Mouse (Mus musculus) left cerebral cortex, postnatal 25 days (tissue): ENCODE measurements around the gene Tlx1. TPM values are rescaled to one million over a fixed set of nuclear protein-coding genes. Genes with fewer than 3 reads are reported as not detected.

Experiments
- DNase-seq, 2 experiments: peaks; one replicate each; pipeline ENCODE4 v3.0.0; 2022; ENCODE audit warnings: low spot score in 2 of 2, mixed read lengths in 1 of 2
- intact Hi-C: fragments of 180-260 bp; cut with DNase I; formaldehyde crosslinking; loops from one replicate; pipeline ENCODE4 v1.15.1; 2025
- total RNA-seq, 2 experiments: library from RNA; stranded (reverse); gene quantifications; 2 replicates each; pipeline ENCODE4 v1.2.3; 2021

The Tlx1 gene
- total RNA-seq, 2 experiments from 2014 or later = not detected

DNA sequence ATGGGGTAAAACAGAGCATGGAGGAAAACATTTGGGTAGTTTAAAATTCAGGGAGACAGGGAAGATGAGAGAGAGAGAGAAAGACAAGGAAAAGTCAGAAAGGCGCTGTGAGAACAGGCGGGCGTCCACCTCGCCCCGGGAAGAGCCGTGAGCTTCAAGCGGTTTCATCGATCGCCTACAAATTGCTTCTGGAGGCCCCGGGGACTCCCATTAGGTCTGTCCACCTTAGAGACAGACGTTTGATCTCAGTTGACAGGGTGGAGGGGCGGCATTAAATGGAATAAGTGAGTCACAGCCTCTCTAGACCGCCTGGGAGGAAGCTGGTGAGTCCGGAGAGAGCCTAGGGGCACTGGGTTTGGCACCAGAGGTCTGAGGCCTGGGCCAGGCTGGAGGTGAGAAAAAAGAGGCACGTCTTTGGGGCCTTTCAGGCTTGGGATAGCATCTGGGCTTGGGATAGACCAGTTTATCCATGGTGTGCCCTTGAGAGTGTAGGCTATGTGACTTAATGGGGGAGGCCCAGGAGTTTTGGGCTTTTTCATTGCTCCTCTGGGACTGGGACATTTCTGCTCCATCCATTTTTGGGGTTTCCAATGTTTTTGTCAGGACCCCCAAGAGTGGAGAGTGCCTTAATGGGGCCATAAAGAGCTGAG, 4.8 kb downstream of the Tlx1 start:
- intact Hi-C loops = no loop called here

DNA sequence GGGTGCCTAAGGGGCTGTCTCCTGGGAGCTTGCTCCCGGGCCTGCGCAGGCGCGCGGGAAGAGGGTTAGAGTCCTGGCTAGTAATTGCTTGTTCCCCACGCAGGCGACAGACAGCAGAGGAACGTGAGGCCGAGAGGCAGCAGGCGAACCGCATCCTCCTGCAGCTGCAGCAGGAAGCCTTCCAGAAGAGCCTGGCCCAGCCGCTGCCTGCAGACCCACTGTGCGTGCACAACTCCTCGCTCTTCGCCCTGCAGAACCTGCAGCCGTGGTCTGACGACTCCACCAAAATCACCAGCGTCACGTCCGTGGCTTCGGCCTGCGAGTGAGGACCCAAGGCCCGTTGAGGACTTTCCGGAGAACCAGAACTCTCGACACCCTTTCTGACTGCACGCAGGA, 5.3 kb downstream of the Tlx1 start:
- intact Hi-C loops = no loop called here
- no peak for DNase-seq

More for the DNA sequence above, 4.8 kb downstream of the Tlx1 start:
- DNase-seq = no peak

DNA sequence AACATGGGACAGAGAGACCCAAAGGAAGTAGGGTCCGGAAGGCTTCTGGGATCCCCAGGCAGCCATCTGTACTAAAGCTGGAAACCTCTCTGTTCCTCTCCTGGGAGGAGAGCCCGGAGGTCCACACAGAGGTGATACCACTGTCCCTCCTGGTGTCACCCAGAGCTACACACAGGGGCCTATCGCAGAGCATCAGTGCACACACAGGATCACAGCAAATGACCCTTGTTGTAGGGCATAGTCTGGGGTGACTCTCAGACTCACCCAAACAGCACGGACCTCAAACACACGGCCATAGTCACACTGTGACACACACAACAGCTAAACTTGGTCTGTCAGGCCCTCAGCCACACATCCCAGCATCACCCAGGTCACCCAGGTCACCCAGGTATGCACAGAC, 5.9 kb downstream of the Tlx1 start:
- intact Hi-C loops = no loop called here
- DNase-seq = no peak

DNA sequence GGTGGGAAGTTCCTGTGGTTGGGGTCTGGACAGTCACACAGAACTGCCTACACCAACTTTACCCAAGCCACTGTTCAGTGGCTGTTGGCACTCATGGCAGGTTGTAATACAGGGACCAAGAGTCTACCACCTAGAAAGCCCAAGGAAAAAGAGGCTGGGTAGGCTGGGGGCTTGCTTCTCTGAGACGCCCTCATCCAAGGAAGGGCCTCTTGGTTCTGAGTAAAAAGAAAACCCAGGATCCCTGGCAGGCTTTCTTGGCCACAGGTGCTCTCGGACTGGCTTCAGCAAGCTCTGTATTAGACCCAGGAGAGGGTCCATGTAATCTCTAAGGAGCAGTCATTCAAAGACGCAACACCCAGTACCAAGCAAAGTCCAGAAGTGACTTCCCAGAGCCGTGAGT, 7.7 kb downstream of the Tlx1 start:
- intact Hi-C loops = no loop called here
- no peak for DNase-seq

DNA sequence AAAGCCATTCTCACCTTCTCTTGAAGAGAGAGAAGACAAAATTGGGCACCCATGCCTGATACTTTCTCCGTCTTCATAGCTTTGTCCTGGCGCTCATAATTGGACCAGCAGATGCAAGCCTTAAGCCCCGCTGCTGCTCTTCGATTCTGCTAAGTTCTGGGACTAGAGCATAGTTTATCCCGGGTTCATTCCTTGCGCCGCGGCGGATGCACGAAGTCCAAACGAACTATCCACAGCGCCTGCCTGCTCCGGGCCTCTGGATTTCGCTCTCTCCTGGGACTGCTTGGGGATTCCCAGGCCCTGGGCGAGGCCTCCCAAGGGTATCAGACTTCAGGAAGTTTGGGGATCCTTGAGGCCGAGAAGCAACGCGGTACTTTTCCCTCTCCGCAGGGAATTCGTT, 8.4 kb downstream of the Tlx1 start:
- no peak for DNase-seq
- intact Hi-C loops = no loop called here

DNA sequence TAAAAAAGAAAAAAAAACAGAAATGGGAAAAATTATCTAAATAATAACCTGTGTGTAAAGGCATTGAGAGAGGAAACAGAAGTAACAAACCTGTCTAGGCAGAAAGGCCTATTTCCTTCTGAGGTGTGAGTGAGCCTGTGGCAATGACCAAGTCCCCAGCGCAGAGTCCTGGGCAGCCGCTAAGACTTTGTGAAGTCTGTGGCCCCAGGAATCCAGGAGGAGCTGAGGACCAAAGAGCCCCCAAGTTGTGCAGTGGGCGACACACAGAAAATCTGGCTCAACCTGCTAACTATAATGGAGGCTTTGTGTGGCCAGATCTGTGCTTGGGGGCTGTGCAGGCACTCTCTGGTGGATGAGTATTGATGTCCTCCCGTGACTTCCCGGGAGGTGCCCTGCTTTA, 9.0 kb downstream of the Tlx1 start:
- intact Hi-C loops = no loop called here

DNA sequence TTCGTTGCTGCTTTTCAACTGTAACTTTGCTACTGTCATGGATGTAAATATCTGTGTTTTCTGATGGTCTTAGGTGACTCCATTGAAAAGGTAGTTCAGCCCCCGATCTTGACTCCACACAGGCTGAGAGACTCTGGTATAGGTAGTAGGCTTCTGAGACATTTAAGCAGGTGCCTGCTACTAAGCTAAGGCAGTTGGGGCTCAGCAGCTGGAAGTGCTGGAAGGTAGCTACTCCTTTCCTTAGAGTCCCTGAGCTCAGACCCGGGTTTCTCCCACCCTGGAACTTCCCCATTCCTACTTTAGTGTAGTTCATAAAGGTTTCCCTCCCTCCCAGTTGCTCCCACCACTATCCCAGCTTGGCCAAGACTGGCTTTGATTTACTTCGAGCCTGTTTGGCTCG, 9.5 kb downstream of the Tlx1 start:
- DNase-seq = no peak
- intact Hi-C loops = loop anchor here (2.0 kb wide), 1 partner anchor 83 kb away; no protein-coding TSS in a partner anchor

More for the DNA sequence above, 9.0 kb downstream of the Tlx1 start:
- no peak for DNase-seq

DNA sequence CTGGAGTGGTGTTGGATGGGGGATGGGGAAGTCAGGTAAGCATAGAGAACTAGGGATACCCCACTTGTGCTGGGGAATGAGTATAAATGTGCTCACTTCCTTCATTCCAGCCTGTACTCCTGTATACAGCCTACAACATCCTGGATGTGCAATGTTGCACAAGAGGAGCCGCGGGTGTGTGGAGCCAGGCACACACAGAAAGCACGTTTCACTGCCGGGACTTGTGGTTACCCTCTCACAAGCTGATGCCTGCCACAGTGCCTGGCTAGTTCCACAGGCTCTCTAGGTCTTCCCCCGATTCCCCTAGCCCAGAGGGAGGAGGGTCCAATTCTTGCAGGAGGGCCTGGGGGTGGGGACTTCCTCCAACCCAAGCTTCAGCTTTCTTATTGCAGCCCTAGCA, 10.0 kb downstream of the Tlx1 start:
- no peak for DNase-seq
- intact Hi-C loops = loop anchor here (2.0 kb wide), 1 partner anchor 84 kb away; no protein-coding TSS in a partner anchor

DNA sequence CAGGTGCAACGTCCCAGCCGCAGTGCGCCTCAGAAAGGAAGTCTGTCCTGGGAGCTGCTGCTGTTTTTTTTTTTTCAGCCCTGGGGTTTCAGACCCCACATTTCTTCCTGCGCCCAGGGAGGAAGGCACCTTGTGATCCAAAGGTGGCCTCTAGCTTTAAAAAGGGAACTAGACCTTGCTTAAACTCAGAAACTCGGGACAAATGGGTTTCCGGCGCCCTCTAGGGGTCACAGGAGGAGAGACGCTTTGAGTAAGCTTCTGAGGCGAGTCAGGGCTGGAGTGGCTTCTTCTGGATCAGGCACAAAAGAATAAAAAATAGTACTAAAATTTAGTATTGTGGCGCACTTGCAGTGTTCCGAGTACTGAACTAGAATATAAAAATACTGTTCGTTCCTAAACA, 10.6 kb downstream of the Tlx1 start:
- DNase-seq = peak; percentile 46 to 62
- intact Hi-C loops = loop anchor here (1.0 to 2.0 kb wide), 2 partner anchors 44 to 84 kb away; no protein-coding TSS in a partner anchor

DNA sequence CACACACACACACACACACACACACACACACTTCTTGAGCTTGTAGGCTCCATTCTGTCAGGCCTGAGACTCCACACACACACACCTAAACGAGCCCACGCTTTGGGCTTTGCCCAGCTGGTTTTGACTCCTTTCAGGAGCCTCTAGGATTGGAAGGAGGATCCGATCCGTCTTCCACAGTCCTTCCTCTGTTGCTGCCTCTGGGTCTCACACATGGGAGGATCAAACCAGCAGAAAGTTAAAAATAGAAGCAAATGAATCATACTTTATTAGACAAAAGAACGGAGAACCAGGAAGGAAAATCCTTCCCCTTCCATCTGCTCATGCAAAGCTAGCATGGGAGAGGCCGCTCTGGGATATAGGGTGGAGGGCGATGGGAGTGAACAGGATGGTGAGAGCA, 11.7 kb downstream of the Tlx1 start:
- no peak for DNase-seq
- intact Hi-C loops = no loop called here

DNA sequence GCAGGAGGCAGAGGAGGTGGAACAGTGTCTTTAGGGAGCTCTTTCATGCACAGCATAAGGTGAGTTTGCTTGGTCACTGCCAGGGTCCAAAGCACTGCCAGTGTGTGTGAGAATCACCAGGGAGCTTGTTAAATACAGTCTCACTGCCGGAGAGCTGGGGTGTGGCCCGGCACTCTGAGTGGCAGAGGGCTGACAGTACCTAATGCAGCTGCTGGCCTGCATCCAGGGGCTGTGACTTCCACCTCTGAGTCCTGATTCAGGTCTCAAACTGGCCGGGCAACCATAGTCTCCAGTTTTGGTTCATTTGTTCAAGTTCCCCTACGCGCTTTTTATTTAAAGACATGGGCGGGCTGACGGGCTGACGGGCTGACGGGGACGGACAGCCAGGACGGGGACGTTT, 12.4 kb downstream of the Tlx1 start:
- DNase-seq = no peak
- intact Hi-C loops = no loop called here

DNA sequence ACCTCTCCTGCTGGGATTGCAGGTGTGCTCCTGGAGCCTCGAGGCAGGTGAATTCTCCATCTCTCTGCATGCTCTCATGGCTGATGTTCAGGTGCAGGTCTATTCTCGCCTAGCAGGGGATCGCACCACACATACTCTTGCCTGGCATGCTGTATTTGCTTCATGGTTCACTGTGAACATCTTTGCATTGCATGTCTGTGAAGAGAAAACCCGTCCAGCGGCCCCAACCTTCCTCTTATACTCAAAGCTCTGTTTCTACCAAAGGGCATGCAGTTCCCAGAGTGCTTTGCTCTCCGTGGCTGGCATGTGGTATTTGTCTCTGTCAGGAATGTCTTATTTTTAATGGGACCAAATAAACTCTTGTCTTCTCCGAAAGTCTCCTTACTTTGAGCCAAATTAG, 20.0 kb downstream of the Tlx1 start:
- intact Hi-C loops = no loop called here
- DNase-seq = no peak

DNA sequence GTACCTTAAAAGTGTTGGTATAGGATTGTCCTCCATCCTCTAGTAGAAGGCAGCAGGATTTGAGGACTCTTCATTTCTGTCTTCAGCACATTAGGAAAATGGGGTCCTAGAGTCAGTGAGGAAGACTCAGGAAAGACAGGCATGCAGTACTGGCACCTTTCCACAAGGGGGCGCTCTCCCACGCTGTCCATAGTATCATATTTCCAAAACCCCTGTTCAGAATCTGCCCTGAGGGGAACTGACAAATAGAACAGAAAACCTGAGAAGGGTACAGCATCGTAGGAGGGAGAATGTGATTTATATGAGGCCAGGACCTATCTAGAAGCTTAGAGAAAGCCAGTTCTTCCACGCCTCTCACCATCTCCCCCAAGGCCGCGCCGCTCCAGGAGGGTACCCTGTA, 24.3 kb downstream of the Tlx1 start:
- DNase-seq = no peak
- intact Hi-C loops = loop anchor here (5.0 kb wide), 1 partner anchor 372 kb away; no protein-coding TSS in a partner anchor

DNA sequence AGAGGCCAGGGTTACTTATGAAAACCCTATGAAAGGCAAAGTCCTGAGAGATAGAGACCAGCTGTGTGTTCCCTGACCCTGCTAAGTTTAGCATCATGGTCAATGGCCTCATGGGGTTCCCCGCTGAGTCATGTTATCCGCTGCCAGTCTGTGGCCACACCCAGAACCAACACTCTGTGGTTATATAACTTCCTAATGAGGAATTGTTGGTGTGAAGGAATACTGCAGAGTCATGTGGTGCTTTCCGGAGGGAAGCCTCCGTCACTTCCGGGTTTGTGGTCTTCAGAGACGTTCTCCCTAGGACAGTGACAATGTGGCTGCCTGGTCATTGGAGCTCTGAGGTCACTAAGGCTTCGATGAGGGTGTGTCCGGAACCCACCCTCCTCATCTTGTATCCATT, 25.8 kb downstream of the Tlx1 start:
- intact Hi-C loops = loop anchor here (2.0 to 5.0 kb wide), 2 partner anchors 19 to 371 kb away; no protein-coding TSS in a partner anchor
- DNase-seq = no peak

DNA sequence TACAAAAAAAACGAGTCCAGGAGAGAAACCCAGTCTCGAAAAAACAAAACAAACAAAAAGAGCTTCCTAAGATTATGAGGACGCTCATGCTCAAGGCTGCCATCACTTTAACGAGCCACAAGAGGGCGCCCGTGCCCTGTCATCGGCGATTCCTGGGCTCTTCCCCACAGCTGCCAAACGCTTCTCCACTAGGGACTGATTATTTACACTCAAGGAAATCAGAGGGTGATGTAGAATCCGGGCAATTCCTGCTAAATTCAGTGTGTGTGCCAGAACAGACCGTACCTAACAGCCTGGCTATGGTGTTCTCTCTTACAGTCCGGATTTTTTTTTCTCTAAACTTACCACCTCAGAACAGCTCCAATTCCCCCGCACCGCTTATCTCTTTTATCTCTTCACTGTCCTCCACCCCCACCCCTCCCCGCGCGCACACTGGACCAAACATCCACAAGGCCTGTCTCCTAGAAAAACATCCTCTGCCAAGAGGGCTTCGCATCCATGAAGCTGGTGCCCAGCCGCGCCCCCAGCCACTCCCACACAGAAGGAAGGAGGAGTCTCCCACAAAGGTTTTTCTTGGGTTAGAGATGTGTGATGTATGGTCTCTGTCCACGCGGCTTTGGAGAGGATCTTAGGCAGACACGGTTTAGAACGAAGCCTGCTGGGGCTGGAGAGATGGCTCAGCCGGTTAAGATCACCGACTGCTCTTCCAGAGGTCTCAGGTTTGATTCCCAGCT, 26.7 kb downstream of the Tlx1 start:
- DNase-seq = peak; percentile 70 to 71
- intact Hi-C loops = loop anchor here (1.0 to 5.0 kb wide), 3 partner anchors 18 to 370 kb away; no protein-coding TSS in a partner anchor

DNA sequence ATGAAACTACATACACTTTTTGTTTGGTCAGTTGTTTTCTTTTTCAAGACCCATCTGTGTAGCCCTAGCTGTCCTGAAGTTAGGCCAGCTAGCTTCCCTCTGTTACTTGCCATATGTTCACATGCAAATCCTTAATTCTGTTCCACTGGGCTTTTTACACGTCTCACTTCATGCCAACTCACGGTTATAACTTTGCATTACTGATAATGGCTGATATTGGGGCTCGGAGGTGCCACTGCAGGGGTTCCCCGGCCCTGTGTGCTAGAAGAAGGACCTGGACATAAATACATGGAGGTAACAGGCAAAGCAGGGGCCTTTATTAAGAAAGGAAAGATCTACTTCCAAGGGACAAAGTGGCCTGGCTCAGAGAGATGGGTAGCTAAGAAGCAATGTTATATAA, 29.0 kb downstream of the Tlx1 start:
- no peak for DNase-seq
- intact Hi-C loops = loop anchor here (5.0 kb wide), 1 partner anchor 368 kb away; no protein-coding TSS in a partner anchor

DNA sequence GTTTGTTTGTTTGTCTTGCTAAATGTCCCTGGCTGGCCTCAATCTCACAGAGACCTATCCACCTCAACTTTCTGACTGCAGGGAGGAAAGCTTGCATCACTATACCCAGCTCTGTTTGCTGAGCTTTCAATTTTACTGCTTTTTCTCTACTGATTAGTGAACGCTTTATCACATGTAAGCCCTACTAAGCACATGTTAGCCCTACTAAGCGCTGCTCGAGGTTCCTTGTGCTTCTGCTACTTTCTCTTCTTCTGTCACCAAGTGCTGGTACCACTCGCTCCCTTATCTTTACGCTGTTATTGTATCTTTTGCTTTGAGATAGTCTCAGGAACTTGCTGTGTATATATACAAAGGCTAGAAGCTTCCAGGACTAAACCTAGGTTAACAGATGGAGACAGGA, 30.0 kb downstream of the Tlx1 start:
- intact Hi-C loops = no loop called here
- DNase-seq = no peak

DNA sequence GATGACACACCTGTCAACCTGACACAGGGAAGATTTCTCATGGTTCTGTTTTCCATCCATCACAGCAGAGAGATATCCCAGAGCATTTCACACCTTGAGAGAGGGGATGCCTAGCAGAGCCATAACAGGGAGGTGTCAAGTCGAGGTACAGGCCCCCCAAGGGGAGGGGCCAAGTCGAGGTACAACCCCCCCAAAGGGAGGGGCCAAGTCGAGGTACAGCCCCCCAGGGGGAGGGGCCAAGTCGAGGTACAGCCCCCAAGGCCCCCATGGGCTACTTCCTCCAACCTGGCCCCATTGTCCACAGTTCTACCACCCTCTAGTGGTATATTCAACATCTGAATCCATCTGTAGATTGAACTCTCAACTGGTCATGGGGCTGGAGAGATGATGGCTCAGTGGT, 44.2 kb downstream of the Tlx1 start:
- DNase-seq = no peak
- intact Hi-C loops = loop anchor here (2.0 kb wide), 1 partner anchor 18 kb away; no protein-coding TSS in a partner anchor

DNA sequence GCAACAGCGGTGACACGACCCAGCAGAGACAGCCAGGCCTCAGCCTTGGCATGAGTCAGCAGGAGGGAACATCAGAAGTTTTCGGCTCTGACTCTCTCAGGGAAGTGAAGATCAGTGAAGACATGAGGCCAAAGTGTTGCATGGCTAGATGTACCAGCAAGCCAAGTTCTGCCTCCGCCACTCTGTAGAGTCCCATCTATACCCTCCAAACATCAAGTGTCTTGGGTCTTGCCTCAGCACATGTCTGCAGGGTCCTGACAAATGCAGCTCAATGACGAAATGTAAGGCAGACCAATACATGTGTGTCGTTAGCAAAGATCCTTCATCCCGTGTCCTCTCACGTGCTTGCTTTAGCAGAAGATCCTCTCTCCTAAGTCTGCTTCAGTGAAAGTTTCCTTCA, 46.5 kb downstream of the Tlx1 start:
- no peak for DNase-seq
- intact Hi-C loops = no loop called here

DNA sequence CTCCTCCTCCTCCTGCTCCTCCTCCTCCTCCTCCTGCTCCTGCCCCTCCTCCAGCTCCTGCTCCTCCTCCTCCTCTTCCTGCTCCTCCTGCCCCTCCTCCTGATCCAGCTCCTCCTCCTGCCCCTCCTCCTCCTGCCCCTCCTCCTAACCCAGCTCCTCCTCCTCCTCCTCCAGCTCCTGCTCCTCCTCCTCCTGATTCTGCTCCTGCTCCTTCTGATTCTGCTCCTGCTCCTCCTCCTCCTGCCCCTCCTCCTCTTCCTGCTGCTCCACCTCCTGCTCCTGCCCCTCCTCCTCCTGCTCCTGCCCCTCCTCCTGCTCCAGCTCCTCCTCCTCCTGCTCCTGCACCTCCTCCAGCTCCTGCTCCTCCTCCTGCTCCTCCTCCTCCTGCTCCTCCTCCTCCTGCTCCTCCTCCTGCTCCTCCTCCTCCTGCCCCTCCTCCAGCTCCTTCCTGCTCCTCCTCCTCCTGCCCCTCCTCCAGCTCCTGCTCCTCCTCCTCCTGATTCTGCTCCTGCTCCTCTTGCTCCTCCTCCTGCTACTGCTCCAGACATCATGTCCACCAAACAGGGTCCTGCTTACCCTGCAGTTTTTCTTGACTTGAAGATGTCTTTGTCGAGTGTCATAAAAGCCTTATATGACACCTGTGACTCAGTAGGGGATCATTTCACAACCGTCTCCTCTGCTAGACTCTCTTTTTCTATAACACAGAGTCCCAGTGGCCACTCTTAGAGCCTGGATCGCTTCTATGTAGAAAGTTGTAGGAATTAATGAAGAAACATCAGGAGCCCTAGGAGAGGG, 55.0 kb downstream of the Tlx1 start:
- no peak for DNase-seq
- intact Hi-C loops = no loop called here
